Mouse (Mus musculus) B cell, adult 62 days (primary cell): ENCODE data around the gene Dynlt1c. TPM values are rescaled to one million over a fixed set of nuclear protein-coding genes. Genes with fewer than 3 reads are reported as not detected.

Experiments used
- total RNA-seq: library from RNA; stranded (reverse); gene quantifications from 4 replicates; pipeline ENCODE4 v1.2.4, GENCODE M21; 2023

Dynlt1c gene
- 24.9 to 36.0 TPM (median 29.9 TPM) in 4 replicates for total RNA-seq

GRCm38 (mm10) chr17:6601204-6601911, at the start of gene Dynlt1c:
TSS of gene Dynlt1c (plus strand) at chr17:6601671.

GRCm38 (mm10) chr17:6655567-6656281, 54.3 kb downstream of the Dynlt1c start, which contains the start of gene Dynlt1f:
TSS of gene Dynlt1f (minus strand) at chr17:6655900.

DNA sequence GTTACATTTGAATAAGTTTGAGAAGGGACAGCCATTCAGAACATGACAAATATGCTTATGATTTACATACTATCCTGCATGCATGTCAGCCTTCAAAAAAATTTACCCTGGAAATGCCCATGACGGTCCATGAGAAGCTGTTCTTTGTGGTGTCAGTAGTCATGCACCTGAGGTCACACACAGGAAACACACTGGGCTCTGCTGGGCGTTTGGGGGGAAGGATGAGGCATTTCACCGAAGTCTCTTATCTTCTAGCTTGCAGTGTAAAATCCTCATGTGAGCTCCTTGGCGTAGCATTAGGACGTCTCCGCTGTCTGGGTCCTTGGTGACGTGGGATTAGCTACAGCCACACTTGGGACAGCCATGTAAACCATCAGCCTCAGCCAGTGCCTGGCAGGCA, 57.3 kb downstream of the Dynlt1c start, which contains the start of gene Sytl3:
Sytl3 (plus strand) TSS at position 293 of the 400 bp plus-strand sequence.

Other genes starting within 250 kb of the Dynlt1c start
- 80.9 to 89.4 TPM (median 83.0 TPM) in 4 replicates for gene Dynlt1b, start 171.6 kb upstream of the Dynlt1c start, total RNA-seq
- gene Dynlt1f, start 54.2 kb downstream of the Dynlt1c start, total RNA-seq = 95.4 to 121 TPM (median 97.6 TPM) in 4 replicates
- 2.8 to 4.2 TPM (median 3.2 TPM) in 4 replicates for gene Sytl3, start 57.4 kb downstream of the Dynlt1c start, total RNA-seq
- gene Ezr, start 181.1 kb downstream of the Dynlt1c start, total RNA-seq = 498 to 517 TPM (median 512 TPM) in 4 replicates